Comparison of ENCODE assay signal across 9 mouse cellular contexts in the genomic region with DNA sequence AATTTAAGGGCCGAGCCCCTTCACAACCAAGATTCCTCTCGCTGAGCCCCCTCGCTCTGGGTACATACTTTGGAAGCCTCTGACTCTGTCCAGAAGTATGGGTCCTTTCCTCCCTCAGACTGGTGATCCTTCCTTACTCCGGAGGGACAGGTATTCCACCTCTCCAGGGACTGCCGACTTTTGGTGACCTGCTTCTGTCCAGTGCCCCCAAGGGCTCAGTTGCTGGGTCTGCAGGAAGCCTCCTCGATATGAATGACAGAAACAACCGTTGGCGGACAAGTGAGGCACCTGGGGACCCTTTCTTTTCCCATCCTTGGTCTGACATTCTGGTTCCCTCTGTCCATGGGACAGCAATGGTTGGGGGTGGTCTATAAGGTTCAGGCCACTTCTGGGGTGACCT. TPM values are rescaled to one million over a fixed set of nuclear protein-coding genes. Genes with fewer than 3 reads are reported as not detected.
DNase-seq lines count a peak whose midpoint lies in the region; ATAC-seq and TF ChIP-seq lines count a peak whose summit lies in the region.
"Had no signal": no experiment of that assay in that cellular context is flagged by ENCODE, and none has a peak within 500 bp of the region (broad histone marks: within the 10 kb centered on the region; RNA-seq: fewer than 3 reads in every experiment).

No protein-coding gene starts in this region.

- peaks cover 65% of the 10 kb centered on the region for H3K27me3 ChIP-seq in heart, embryonic 11.5 days (ENCODE audit: control insufficient read depth, insufficient read depth, low read length)
- H3K27me3 ChIP-seq in hindbrain, embryonic 10.5 days (ENCODE audit: insufficient read depth, poor library complexity, severe bottlenecking): peaks cover 69% of the 10 kb centered on the region
- H3K27me3 ChIP-seq in midbrain, embryonic 10.5 days (ENCODE audit: low read depth, poor library complexity, severe bottlenecking): peaks cover 73% of the 10 kb centered on the region

- peak overlapping the region; percentile 63 for H3K4me2 ChIP-seq in heart, embryonic 11.5 days

- no peak for DNase-seq in heart, adult 18-20 months
- DNase-seq in ES-E14 (ENCODE audit: low read depth, low spot score): no peak
- DNase-seq in hindbrain, embryonic 10.5 days (ENCODE audit: low spot score): no peak
- no peak for DNase-seq in midbrain, embryonic 10.5 days (ENCODE audit: low spot score)
- DNase-seq in frontal cortex, adult 2 months (ENCODE audit: extremely low spot score in 1 of 2, low spot score in 1 of 2): no peak
- no peak for DNase-seq in layer of hippocampus, adult 9-11 months
- DNase-seq in urinary bladder, postnatal 4 days (ENCODE audit: low spot score in 2 of 2): no peak

- no peak overlapping the region for H3K9ac ChIP-seq in heart, embryonic 11.5 days (ENCODE audit: low read depth, low read length)
- H3K9ac ChIP-seq in ES-E14 (ENCODE audit: insufficient read depth, low read depth, low read length, poor library complexity, severe bottlenecking): 0 out of 2 replicates have a peak overlapping the region, but pooled peaks have one; percentile 82

- 41% methylated on average over 8 of the region's 8 CpGs for WGBS in heart, embryonic 11.5 days (ENCODE audit: insufficient replicate concordance)
- WGBS in hindbrain, embryonic 10.5 days: 38% methylated on average over 8 of the region's 8 CpGs
- 33% methylated on average over 8 of the region's 8 CpGs for WGBS in midbrain, embryonic 10.5 days

- H3K4me1 ChIP-seq in heart, embryonic 11.5 days (ENCODE audit: control insufficient read depth, insufficient read depth, low read length): peaks cover 27% of the 10 kb centered on the region
- peaks cover 0 to 11% of the 10 kb centered on the region in 2 experiments; a peak in 1 of 4 replicates for H3K4me1 ChIP-seq in ES-E14 (ENCODE audit: control insufficient read depth in 2 of 2, insufficient read depth in 2 of 2, low read length in 2 of 2, poor library complexity in 1 of 2)
- peaks cover 53% of the 10 kb centered on the region for H3K4me1 ChIP-seq in hindbrain, embryonic 10.5 days (replicated peaks)
- H3K4me1 ChIP-seq in midbrain, embryonic 10.5 days: peaks cover 53% of the 10 kb centered on the region

- in situ Hi-C loops in ES-E14 (cut with MboI; ENCODE audit: low sequenced_read_pairs in 2 of 2, unreplicated experiment in 2 of 2): no loop called here

- H3K36me3 ChIP-seq in heart, embryonic 11.5 days (ENCODE audit: control insufficient read depth, insufficient read depth, low read length): no peaks in the 10 kb centered on the region
- peaks cover 2% of the 10 kb centered on the region; the same call in 1 of the 2 replicates for H3K36me3 ChIP-seq in ES-E14 (ENCODE audit: control insufficient read depth, insufficient read depth, low read length, poor library complexity, severe bottlenecking)
- H3K36me3 ChIP-seq in hindbrain, embryonic 10.5 days: no peaks in the 10 kb centered on the region
- H3K36me3 ChIP-seq in midbrain, embryonic 10.5 days: no peaks in the 10 kb centered on the region

- no peak for ATAC-seq in heart, embryonic 11.5 days (replicated peaks; ENCODE audit: insufficient number of reproducible peaks, low FRiP score, low TSS enrichment)

- H3K9me3 ChIP-seq in heart, embryonic 11.5 days (replicated peaks; ENCODE audit: control insufficient read depth, low read length): no peaks in the 10 kb centered on the region
- H3K9me3 ChIP-seq in ES-E14 (ENCODE audit: control insufficient read depth, insufficient read depth, low read depth, low read length): no peaks in the 10 kb centered on the region
- H3K9me3 ChIP-seq in hindbrain, embryonic 10.5 days: no peaks in the 10 kb centered on the region
- no peaks in the 10 kb centered on the region for H3K9me3 ChIP-seq in midbrain, embryonic 10.5 days (replicated peaks)

- no peak overlapping the region for H3K27ac ChIP-seq in heart, embryonic 11.5 days (ENCODE audit: low read depth, low read length)
- no peak overlapping the region for H3K27ac ChIP-seq in ES-E14 (ENCODE audit: insufficient read depth, low read depth, low read length, poor library complexity, severe bottlenecking)
- H3K27ac ChIP-seq in hindbrain, embryonic 10.5 days: no peak overlapping the region
- H3K27ac ChIP-seq in midbrain, embryonic 10.5 days (replicated peaks): no peak overlapping the region

- peak overlapping the region; percentile 45; the same call in 1 of the 2 replicates for H3K4me3 ChIP-seq in heart, embryonic 11.5 days (ENCODE audit: low read depth, low read length)
- peak overlapping the region; percentile 51 to 75 for H3K4me3 ChIP-seq in ES-E14 (ENCODE audit: insufficient read depth in 1 of 2, low read depth in 1 of 2, low read length in 2 of 2, poor library complexity in 1 of 2, severe bottlenecking in 1 of 2)
- peak overlapping the region; percentile 56 for H3K4me3 ChIP-seq in hindbrain, embryonic 10.5 days
- H3K4me3 ChIP-seq in midbrain, embryonic 10.5 days: peak overlapping the region; percentile 58

TF ChIP-seq in ES-E14, 5 proteins besides CTCF, POLR2A, EP300 and RAD21:
- TF ChIP-seq HCFC1 (IDR thresholded peaks at IDR 0.05; ENCODE audit: borderline replicate concordance, insufficient read depth, low read length) (no peak), CHD2 (IDR thresholded peaks at IDR 0.05; ENCODE audit: low read depth, low read length) (no peak), ZC3H11A (IDR thresholded peaks at IDR 0.05; ENCODE audit: borderline replicate concordance, low read depth, low read length) (no peak)

RNA-seq across cellular contexts. Expression of a gene that starts 4.6 kb away (rescaled TPM):
- 84.0 and 85.5 TPM in 2 replicates for polyA plus RNA-seq in heart, embryonic 11.5 days (2014; fragmentation: Nextera tagmentation; extraction: Ambion mirVana)
- total RNA-seq in heart, adult 18-20 months (2021): 10 to 100 TPM; 67.1 to 68.1 TPM
- 222 and 262 TPM in 2 replicates for total RNA-seq in ES-E14 (2012; rRNA removed)
- 179 and 180 TPM in 2 replicates for polyA plus RNA-seq in hindbrain, embryonic 10.5 days (2016; fragmentation: Nextera tagmentation; extraction: Ambion mirVana)
- 176 and 180 TPM in 2 replicates for polyA plus RNA-seq in midbrain, embryonic 10.5 days (2016; fragmentation: Nextera tagmentation; extraction: Ambion mirVana)
- polyA plus RNA-seq in frontal cortex, adult 2 months (2012; rRNA removed): 225 and 229 TPM in 2 replicates

RNA-seq across cellular contexts. Expression of a gene that starts 6.0 kb away (rescaled TPM):
- 14.7 and 17.8 TPM in 2 replicates for polyA plus RNA-seq in heart, embryonic 11.5 days (2014; fragmentation: Nextera tagmentation; extraction: Ambion mirVana)
- 1 to 10 TPM; 4.2 TPM for total RNA-seq in heart, adult 18-20 months (2021)
- 2.6 and 3.3 TPM in 2 replicates for total RNA-seq in ES-E14 (2012; rRNA removed)
- 37.7 and 53.4 TPM in 2 replicates for polyA plus RNA-seq in hindbrain, embryonic 10.5 days (2016; fragmentation: Nextera tagmentation; extraction: Ambion mirVana)
- 41.2 and 51.2 TPM in 2 replicates for polyA plus RNA-seq in midbrain, embryonic 10.5 days (2016; fragmentation: Nextera tagmentation; extraction: Ambion mirVana)
- 49.7 and 56.0 TPM in 2 replicates for polyA plus RNA-seq in frontal cortex, adult 2 months (2012; rRNA removed)

RNA-seq across cellular contexts. Expression of a gene that starts 19.1 kb away (rescaled TPM):
- 3.4 and 4.2 TPM in 2 replicates for polyA plus RNA-seq in heart, embryonic 11.5 days (2014; fragmentation: Nextera tagmentation; extraction: Ambion mirVana)
- total RNA-seq in heart, adult 18-20 months (2021): 1 to 10 TPM; 5.1 to 5.5 TPM
- 0.58 and 0.71 TPM in 2 replicates for total RNA-seq in ES-E14 (2012; rRNA removed)
- 3.3 and 3.9 TPM in 2 replicates for polyA plus RNA-seq in hindbrain, embryonic 10.5 days (2016; fragmentation: Nextera tagmentation; extraction: Ambion mirVana)
- polyA plus RNA-seq in midbrain, embryonic 10.5 days (2016; fragmentation: Nextera tagmentation; extraction: Ambion mirVana): 2.8 and 4.2 TPM in 2 replicates
- polyA plus RNA-seq in frontal cortex, adult 2 months (2012; rRNA removed): 8.4 and 8.8 TPM in 2 replicates

RNA-seq across cellular contexts. Expression of a gene that starts 22.7 kb away (rescaled TPM):
- polyA plus RNA-seq in heart, embryonic 11.5 days (2014; fragmentation: Nextera tagmentation; extraction: Ambion mirVana): 47.0 and 48.1 TPM in 2 replicates
- total RNA-seq in heart, adult 18-20 months (2021): 100 to 1,000 TPM; 183 to 191 TPM
- total RNA-seq in ES-E14 (2012; rRNA removed): 51.8 and 59.1 TPM in 2 replicates
- 61.3 and 76.8 TPM in 2 replicates for polyA plus RNA-seq in hindbrain, embryonic 10.5 days (2016; fragmentation: Nextera tagmentation; extraction: Ambion mirVana)
- 56.1 and 60.7 TPM in 2 replicates for polyA plus RNA-seq in midbrain, embryonic 10.5 days (2016; fragmentation: Nextera tagmentation; extraction: Ambion mirVana)
- 387 and 425 TPM in 2 replicates for polyA plus RNA-seq in frontal cortex, adult 2 months (2012; rRNA removed)

RNA-seq across cellular contexts. Expression of a gene that starts 23.5 kb away (rescaled TPM):
- polyA plus RNA-seq in heart, embryonic 11.5 days (2014; fragmentation: Nextera tagmentation; extraction: Ambion mirVana): not detected in 2 replicates
- total RNA-seq in heart, adult 18-20 months (2021): not detected
- total RNA-seq in ES-E14 (2012; rRNA removed): not detected in 2 replicates
- polyA plus RNA-seq in hindbrain, embryonic 10.5 days (2016; fragmentation: Nextera tagmentation; extraction: Ambion mirVana): 0.34 TPM in 1 of 2 replicates, not detected in the other
- polyA plus RNA-seq in midbrain, embryonic 10.5 days (2016; fragmentation: Nextera tagmentation; extraction: Ambion mirVana): not detected in 2 replicates
- polyA plus RNA-seq in frontal cortex, adult 2 months (2012; rRNA removed): not detected in 2 replicates
- polyA plus RNA-seq: liver, embryonic 16.5 days had no signal
